Mouse (Mus musculus) erythroblast, embryonic 14.5 days (primary cell): ENCODE results near the gene Rnf150.

Experiments
- GATA1 ChIP-seq: IDR thresholded peaks from 2 replicates; pipeline ENCODE4 v1.6.1; 2012; ENCODE audit warnings: low read length, inconsistent platforms, mixed read lengths
- TAL1 ChIP-seq: IDR thresholded peaks from 3 replicates; pipeline ENCODE4 v1.6.1; 2012; ENCODE audit warnings: low read length, inconsistent platforms, mixed read lengths

DNA sequence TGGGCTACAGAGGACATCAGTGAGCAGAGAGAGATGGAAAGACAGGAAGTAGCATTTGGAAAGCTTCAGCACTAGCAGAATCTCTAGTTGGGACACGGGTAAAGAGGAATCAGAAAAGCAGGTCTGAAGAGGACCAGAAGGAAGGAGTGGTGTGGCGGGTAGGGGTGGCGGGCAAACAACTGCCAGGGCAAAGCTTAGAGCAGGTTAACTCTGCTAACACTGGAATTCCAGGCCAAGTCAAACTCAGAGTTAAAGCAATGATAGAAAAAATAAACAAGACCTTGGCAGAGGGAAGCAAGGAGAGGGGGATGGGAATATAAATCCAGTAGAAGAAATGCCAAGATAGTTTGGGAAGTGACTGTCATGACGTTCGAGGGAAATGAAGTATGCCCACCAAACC lies 120.1 kb downstream of the Rnf150 start:
- TF ChIP-seq GATA1 (no peak), TAL1 (no peak)
